Mouse (Mus musculus): ENCODE measurements at regions not wholly inside any gene's neighbourhood (a gene's known extent, or its start where the extent isn't known, plus 50 kb on each side); places are given as distances from the start of the nearest gene placed in this dataset.

DNA sequence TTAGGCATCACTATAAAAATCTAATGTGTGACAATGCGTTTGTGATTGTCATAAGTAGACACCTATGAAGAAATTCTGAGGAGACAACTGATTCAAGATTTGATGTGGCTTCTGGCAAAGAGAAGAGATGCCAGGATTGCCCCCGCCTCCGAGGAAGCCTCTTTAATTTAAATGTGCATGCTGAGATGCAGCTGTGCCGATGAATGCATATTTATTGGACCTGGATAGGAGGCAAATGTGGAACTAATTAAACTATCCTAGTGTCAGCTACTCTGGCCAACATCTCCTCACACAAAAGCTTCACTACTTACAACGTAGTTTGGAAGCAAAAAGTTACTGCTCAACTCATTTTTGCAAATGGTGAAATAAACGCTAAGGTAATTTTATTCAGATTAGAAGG, 173.4 kb upstream of the Dph6 start:
- DNase-seq (ENCODE audit: low spot score in 2 of 2) = no peak

DNA sequence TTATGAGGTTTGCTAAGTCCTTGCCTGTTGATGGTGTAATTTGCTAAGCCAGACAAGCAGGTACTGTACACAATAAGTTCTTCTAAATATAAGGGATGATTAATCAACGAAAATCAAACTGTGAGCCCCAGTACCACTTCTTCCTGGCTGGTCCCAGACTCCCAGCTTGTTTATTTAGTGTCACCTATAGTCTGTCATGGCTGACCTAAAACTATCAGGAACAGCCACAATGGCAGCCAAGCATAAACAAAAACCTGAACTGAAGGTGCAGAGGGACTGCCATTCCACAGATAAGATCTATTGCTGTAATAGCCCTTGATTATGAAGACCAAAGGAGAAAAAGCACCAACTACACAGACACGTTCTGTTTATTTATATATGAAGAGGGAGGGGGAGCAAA, 180.9 kb upstream of the Dph6 start:
- no peak for DNase-seq (ENCODE audit: low spot score in 2 of 2)

DNA sequence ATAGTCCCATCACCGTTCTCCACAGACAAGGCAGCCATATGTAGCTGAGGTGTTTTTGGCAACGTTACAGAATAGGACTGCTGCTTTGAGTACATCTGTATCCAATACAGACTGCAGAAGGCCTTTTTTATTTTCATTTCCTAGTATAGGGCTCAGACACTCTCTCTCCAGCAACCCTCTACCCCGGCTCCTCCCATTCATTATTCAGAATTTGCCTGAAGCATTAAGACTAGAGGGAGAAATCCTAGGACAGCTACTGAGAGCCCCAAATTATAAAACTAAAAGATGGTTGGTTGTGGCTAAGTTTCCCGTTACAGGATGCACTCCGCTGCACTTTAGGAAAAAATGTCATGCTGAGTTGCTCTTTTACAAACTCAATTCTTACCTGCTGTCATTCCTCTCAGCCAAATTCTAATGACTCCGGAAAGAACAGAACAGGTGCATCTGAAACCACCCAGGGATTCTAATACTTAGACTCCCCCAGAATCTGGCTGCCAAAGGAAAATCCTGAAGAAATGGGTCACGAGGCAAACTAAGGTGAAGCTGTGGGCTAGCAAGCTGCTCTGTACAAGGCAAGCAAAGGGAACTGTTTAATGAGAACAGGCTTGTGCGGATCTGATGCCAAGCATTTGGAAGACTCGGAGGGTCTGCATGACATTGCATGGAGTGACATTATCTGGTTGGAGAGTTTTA, 189.1 kb upstream of the Dph6 start:
- no peak for DNase-seq (ENCODE audit: low spot score in 2 of 2)

DNA sequence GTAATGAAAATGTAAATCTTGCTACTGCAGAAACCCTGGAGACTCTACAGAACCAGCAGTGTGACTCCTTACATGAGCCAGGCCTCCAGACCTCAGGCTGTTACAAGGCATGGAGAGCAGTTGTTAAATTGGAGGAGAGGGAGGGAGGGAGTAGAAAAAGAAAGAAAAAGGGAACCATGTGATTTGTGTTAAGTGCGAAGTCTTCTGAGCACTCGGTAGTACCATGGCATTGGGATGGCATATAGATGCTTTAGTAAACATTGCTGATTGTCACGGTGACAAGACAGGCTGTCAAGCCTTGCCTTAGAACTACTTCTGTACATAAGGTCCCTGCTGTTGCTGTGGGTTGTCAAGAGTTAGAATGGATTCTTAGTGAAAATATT, 189.6 kb upstream of the Dph6 start:
- DNase-seq (ENCODE audit: low spot score in 2 of 2) = no peak

GRCm38 (mm10) chr2:114848439-114848838, 193.7 kb upstream of the Dph6 start:
- DNase-seq (ENCODE audit: low spot score in 2 of 2) = no peak

- DNase-seq (ENCODE audit: low spot score in 2 of 2) = no peak
Observed at GRCm38 (mm10) chr2:114848914-114849313, 194.2 kb upstream of the Dph6 start.

DNA sequence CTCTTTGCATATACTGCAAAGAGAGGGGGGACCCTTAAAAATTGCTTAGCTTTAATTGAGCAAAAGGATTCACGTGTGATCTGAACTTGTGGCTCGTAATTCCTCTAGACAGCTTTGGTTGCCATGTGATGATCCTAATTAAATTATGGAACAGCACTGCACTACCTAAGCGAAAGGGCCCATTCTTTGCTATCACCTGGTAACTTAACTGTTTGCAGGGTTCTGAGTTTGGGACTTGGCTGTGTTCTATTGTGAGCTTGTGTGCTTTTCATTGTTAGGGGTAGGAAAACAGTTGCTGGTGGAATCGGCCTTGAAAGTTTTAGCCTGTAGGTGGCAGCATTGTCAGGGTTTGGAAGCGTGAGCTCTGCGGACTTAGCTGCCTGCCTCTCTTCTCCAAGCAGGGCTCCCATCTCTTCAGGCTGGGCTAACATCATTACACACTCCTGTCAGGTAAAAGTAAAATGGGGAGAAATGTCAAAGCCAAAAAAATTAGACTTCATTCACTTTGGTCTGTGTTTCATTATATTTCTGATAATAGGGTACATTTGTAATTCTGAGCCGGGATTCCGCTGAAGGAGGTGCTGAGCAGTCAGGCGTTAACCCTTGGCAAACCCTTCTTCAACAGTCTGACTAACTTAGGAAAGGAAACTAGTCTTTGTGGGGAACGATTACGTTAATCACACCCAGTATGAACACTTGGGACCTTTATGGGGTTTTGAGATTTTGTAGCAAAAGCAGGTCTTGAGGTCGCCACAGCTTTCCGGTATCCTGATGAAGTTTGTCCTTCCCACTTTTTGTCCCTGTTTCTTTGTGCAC, 199.2 kb upstream of the Dph6 start:
- DNase-seq (ENCODE audit: low spot score in 2 of 2) = peak; percentile 70 to 89

DNA sequence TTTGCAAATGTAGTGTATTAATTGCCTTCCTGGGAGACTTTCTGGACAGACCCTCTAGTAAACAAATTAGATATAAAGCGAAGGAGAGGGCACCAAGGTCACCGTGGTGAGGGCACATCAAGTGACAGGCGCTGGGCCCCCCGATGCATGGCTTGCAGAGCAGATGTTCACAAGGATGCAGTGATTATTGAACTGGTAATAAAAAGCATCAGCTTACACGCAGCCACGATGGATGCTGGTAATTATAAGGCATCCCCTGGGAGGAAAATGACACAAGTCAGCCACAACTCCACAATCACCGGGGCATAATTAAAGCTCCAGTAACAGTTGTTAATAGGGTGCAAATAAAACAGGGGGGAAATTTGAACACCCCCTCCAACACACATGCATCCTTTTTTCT, 217.5 kb upstream of the Dph6 start:
- DNase-seq (ENCODE audit: low spot score in 2 of 2) = no peak

DNA sequence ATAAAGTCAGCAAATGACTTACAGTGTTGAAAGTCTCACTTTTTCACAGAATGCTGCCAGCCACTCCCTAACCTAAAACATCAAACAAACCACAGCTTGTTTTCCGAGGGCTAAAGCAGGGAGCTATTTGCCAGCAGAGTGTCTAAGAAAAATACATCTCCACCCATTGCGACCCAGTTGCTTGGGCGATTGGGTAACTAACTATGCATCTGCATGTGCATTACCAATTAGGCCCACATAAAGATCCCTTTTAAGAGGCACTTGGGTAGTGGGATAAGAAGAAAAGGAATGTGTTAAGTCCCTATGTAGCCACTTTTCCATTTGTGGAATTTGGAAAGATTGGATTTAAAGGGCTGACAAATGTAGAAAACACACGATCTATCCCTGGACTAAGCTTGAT, 218.3 kb upstream of the Dph6 start:
- DNase-seq (ENCODE audit: low spot score in 2 of 2) = no peak

- no peak for DNase-seq (ENCODE audit: low spot score in 2 of 2)
Observed at GRCm38 (mm10) chr2:114879084-114879483, 224.3 kb upstream of the Dph6 start.

DNA sequence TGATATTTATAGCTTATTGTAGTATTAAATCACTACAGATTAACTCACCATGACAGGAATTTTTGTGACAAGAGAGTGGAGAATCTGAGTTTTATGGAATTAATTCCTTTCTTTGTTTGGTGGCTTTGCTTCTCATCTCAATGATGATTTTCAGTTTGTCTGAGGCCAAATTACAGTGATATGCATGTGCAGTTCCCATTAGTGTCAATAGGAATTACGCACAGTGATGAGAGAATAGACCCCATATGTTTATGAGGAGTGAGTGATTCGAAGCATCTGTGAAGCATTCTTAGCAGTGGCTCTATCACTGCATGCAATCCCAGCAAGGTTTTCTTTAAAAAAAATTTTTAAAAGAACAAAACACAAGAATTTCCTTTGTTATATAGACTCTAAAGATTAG, 225.0 kb upstream of the Dph6 start:
- no peak for DNase-seq (ENCODE audit: low spot score in 2 of 2)

DNA sequence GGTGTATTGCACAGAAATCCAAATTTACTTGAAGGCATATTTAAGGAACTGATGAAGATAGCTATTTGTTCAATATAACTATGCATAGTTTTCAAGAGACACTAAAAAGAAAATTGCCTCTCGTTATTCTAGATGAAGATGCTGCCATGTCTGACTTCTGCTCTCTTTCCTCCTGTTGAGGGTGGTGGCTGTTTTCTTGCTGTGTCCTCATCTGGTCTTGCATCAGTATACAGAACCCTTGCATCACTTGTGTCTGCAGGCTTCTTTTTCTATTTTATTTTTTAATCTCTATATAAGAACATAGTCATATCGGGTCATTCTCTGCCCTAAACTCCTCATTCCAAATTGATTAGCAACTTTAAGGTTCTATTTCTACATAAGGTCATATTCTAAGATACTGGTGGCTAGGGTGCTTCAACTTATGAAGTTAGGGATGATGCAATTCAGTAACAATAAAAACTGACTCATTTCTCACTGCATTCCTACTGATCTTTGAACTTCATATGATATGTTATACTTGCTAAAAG, 231.0 kb upstream of the Dph6 start:
- no peak for DNase-seq (ENCODE audit: low spot score in 2 of 2)

DNA sequence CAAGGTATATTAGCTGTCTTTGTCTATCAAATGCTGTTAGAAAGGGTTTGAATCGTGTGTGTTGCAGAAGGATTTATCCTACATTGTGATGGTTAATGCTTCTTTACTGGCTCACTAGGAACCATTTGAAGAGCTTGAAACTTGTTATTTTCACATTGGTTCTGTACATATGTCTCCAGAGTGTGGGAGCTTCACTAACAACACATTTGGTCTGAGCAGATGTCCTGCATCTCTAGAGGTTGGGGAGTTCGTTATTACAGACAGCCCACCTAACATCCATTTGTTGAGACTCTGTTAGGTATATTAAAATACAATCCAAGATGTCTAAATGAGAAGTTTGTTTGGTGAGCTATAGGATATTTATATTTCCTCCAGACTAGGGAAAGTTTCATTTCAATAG, 244.0 kb upstream of the Dph6 start:
- peak in 1 of 2 experiments; percentile 13 for DNase-seq (ENCODE audit: low spot score in 2 of 2)

DNA sequence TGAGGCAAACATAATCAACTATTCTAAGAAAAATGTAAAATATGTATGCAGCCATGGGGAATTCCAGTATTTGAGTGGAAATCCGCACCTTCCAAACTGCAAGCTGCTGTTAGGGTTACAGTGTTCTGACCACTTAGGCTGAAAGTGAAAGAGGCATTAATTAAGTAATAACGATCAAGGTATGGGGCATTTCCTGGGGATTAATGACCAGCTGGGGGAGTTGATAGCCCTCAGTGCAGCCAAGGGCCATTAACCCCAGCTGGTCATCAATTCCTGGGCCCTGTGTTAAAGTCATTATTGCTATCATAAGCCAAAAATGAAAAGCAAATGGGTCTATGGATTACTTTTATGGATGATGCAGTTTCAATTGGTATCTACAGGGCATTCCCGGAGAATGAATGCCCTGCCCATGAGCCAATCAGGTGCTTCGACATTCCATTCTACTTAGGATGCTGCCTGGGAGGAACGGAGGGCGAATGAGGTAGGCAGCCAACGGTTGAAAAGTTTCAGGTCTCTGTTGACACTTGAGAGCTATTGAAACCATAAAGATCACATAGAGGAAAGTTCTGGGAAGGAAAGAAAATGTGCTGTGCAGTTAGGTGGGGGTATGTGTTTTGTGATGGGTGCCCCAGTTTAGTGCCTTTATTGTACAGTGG, 257.2 kb upstream of the Dph6 start:
- no peak for DNase-seq (ENCODE audit: low spot score in 2 of 2)

DNA sequence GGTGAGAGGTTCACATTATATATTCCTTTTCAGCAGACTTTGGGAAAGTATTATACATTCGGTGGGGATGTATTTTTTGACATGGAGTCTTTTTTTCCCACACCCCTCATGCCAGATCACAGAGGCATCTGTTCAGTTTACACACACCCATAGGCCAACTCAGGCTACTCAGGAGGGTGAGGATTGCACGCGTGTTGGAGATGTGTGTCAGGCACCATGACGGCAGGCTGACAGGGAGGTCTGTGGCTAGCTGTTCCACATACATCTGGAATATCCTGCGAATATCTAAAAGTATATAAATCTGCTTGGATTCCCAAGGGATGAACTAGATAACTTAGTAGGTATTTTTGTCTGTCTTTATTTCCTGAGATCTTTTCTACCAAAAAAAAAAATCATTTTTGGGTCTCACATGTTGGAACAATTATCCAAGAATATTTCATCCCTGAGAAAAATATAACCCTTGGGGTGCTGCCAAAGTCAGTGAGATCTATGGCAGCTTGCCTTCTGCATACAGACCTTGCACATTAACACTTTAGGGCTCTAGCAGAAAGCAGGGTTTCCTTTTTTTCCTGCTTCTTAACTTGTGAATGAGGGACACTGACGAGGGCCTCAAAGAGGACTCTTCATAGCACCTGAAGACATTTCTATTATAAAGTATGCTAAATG, 260.4 kb upstream of the Dph6 start:
- DNase-seq (ENCODE audit: low spot score in 2 of 2) = peak in 1 of 2 experiments; percentile 22

DNA sequence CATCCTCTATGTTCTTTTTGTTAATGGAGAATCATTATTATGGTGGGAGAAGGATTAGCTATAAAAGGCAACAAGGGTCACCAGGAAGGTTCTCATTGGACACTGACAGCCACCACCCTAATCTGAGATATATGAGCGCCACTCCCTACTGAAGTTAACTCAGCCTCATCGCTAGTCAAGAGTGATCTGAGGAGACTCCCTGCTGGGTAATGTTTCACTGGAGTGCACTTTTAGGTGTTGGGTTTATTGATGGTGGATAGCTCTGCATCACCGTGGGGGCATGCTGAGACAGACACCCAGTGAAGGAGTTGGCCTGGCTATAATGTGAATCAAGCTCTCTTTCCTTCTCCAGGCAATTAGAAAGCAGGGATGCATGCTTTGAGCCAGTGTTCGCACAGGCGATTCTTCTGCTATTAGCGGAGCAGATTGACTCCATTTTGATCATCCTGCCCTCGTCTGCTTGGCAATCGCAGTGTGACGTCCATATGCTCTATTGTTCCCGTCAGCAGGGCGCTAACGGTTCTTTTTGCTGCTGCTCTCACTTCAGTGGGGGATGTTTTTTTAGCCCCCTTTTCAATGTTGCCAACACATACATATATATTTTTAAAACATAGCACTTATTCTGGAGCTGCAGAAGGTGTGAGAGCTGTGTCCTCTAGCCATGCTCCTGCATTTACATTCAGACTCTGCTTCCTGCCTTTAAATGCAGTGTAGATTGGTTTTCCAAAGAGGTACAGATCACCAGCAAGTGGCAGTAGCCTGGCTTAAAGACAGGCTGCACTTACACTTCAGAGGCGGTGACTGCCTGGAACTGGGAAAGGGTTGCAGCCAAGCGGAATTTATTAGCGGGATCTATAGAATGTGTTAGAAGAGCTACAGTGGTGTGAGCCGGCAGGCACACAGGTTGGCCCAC, 263.9 kb upstream of the Dph6 start:
- DNase-seq (ENCODE audit: low spot score in 2 of 2) = peak; percentile 11 to 45

GRCm38 (mm10) chr2:114923911-114924310, 269.1 kb upstream of the Dph6 start:
- DNase-seq (ENCODE audit: low spot score in 2 of 2) = no peak

GRCm38 (mm10) chr2:114935436-114935835, 280.7 kb upstream of the Dph6 start:
- no peak for DNase-seq (ENCODE audit: low spot score in 2 of 2)

- DNase-seq (ENCODE audit: low spot score in 2 of 2) = peak in 1 of 2 experiments; percentile 5
Observed at GRCm38 (mm10) chr2:114938416-114939147, 283.8 kb upstream of the Dph6 start.

DNA sequence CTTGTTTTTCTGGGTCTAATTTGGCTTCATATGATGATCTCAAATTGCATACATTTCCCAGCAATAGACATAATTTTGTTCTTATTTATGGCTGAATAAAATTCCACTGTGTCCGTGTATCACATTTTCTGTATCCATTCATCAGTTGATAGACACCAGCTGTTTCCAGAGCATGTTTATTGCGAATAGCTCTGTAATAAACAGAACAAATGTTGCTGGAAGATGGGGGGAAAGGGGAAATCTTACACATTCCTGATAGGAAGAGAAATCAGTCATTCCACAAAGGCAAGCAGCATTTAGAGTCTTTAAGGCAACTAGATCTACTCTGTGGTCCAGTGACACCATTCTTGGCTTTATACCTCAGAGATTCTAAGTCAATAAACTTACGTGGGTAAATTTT, 311.3 kb upstream of the Dph6 start:
- no peak for DNase-seq (ENCODE audit: low spot score in 2 of 2)

All from layer of hippocampus, adult 18-20 months (tissue).